Mouse (Mus musculus): ENCODE results near the gene Snph. TPM values are rescaled to one million over a fixed set of nuclear protein-coding genes. Genes with fewer than 3 reads are reported as not detected.

The Snph gene
- total and polyA plus RNA-seq, 3 experiments: not detected

- Histone ChIP-seq H3K27ac (ENCODE audit: insufficient read depth, low read depth) (peak overlapping the region; percentile 82; the same call in 1 of the 2 replicates), H3K27me3 (replicated peaks) (no peaks in the 10 kb centered on the region), H3K79me2 (replicated peaks; ENCODE audit: control insufficient read depth, extremely low read depth, insufficient read depth, poor library complexity, severe bottlenecking) (peaks cover 81% of the 10 kb centered on the region), H3K9me3 (replicated peaks; ENCODE audit: low read length) (no peaks in the 10 kb centered on the region), H3K36me3 (replicated peaks in 1 of 2; ENCODE audit: control insufficient read depth in 1 of 2, insufficient read depth in 1 of 2, low read length in 1 of 2) (peaks cover 62 to 95% of the 10 kb centered on the region in 2 experiments), H3K4me1 (ENCODE audit: control insufficient read depth in 1 of 2, insufficient read depth in 2 of 2) (peaks cover 38 to 81% of the 10 kb centered on the region in 2 experiments), H3K9ac (ENCODE audit: insufficient read depth, low read depth) (no peak overlapping the region; the same call in 1 of the 2 replicates), H3K4me3 (replicated peaks in 1 of 3; ENCODE audit: low read depth in 2 of 3, low read length in 2 of 3, poor library complexity in 1 of 3) (no peak overlapping the region), H3K4me2 (ENCODE audit: insufficient read depth, low read depth, poor library complexity, severe bottlenecking) (peak overlapping the region; percentile 57)
- dilution Hi-C loops (cut with MboI; ENCODE audit: extremely low pct_ligation_motif_present, extremely low pct_unique_long_range_greater_than_20kb, low sequenced_read_pairs) (no loop called here), in situ Hi-C loops (cut with MboI; ENCODE audit: low pct_ligation_motif_present, low pct_unique_long_range_greater_than_20kb, low sequenced_read_pairs) (no loop called here)
- peak; percentile 49 for DNase-seq (ENCODE audit: extremely low read depth)
- TF ChIP-seq POLR2A (IDR thresholded peaks at IDR 0.05; ENCODE audit: low read depth, low read length) (no peak), RCOR1 (conservative IDR thresholded peaks at IDR 0.05; ENCODE audit: low read depth, low read length) (peak; percentile 88), ZMIZ1 (IDR thresholded peaks at IDR 0.05; ENCODE audit: low read depth, low read length) (0 out of 2 replicates have a peak, but pooled peaks have one; percentile 46), MAZ (IDR thresholded peaks at IDR 0.05; ENCODE audit: low read depth, low read length) (no peak), TBP (conservative IDR thresholded peaks at IDR 0.05; ENCODE audit: low read depth, low read length) (no peak), TCF12 (IDR thresholded peaks at IDR 0.05; ENCODE audit: low read depth, low read length) (peak; percentile 80), CHD2 (IDR thresholded peaks at IDR 0.05; ENCODE audit: low read length) (peak; percentile 55; the same call in 1 of the 2 replicates), IRF4 (IDR thresholded peaks at IDR 0.05; ENCODE audit: low read depth, low read length) (peak; percentile 93), BHLHE40 (IDR thresholded peaks at IDR 0.05; ENCODE audit: low read depth, low read length) (peak; percentile 48), HCFC1 (IDR thresholded peaks at IDR 0.05; ENCODE audit: low read depth, low read length) (no peak), PAX5 (IDR thresholded peaks at IDR 0.05; ENCODE audit: low read length) (no peak), ZKSCAN1 (IDR thresholded peaks at IDR 0.05; ENCODE audit: borderline replicate concordance, low read depth, low read length) (no peak), SIN3A (IDR thresholded peaks at IDR 0.05; ENCODE audit: low read length) (peak; percentile 90), JUND (conservative IDR thresholded peaks at IDR 0.05; ENCODE audit: low read depth, low read length) (no peak), JUN (IDR thresholded peaks at IDR 0.05; ENCODE audit: insufficient read depth, low read depth, low read length) (no peak), CHD1 (IDR thresholded peaks at IDR 0.05; ENCODE audit: low read depth, low read length) (no peak), KAT2A (IDR thresholded peaks at IDR 0.05; ENCODE audit: insufficient replicate concordance, low read length) (no peak), CTCF (conservative IDR thresholded peaks at IDR 0.05 in 1 of 2, IDR thresholded peaks at IDR 0.05 in 1 of 2; ENCODE audit: low read depth in 2 of 2, low read length in 2 of 2) (no peak), POLR2AphosphoS2 (IDR thresholded peaks at IDR 0.05; ENCODE audit: low read depth, low read length) (no peak), ZC3H11A (IDR thresholded peaks at IDR 0.05; ENCODE audit: low read depth, low read length) (no peak), EP300 (IDR thresholded peaks at IDR 0.05; ENCODE audit: low read length) (peak; percentile 77), E2F4 (IDR thresholded peaks at IDR 0.05; ENCODE audit: insufficient replicate concordance, low read depth, low read length) (no peak), USF1 (IDR thresholded peaks at IDR 0.05; ENCODE audit: low read depth, low read length) (no peak), USF2 (conservative IDR thresholded peaks at IDR 0.05; ENCODE audit: low read depth, low read length) (no peak), NRF1 (IDR thresholded peaks at IDR 0.05; ENCODE audit: low read depth, low read length) (0 out of 2 replicates have a peak, but pooled peaks have one; percentile 21), ETS1 (conservative IDR thresholded peaks at IDR 0.05; ENCODE audit: low read depth, low read length) (peak; percentile 71; the same call in 1 of the 2 replicates), MXI1 (IDR thresholded peaks at IDR 0.05; ENCODE audit: low read depth, low read length) (peak; percentile 73; the same call in 1 of the 2 replicates), MYC (IDR thresholded peaks at IDR 0.05; ENCODE audit: low read depth, low read length) (peak; percentile 59; the same call in 1 of the 2 replicates), MEF2A (IDR thresholded peaks at IDR 0.05; ENCODE audit: borderline replicate concordance, low read depth, low read length) (peak; percentile 79), ELF1 (IDR thresholded peaks at IDR 0.05; ENCODE audit: low read depth, low read length) (peak; percentile 19; the same call in 1 of the 2 replicates), NELFE (IDR thresholded peaks at IDR 0.05; ENCODE audit: low read depth, low read length) (no peak), ZNF384 (IDR thresholded peaks at IDR 0.05; ENCODE audit: low read depth, low read length) (no peak)
Measured at GRCm38 (mm10) chr2:151549615-151550121, 82.7 kb downstream of the Snph start.

All from CH12.LX (cell line).